Mouse (Mus musculus) lung, embryonic 14.5 days (tissue): ENCODE data around the gene Slc35c2. TPM values are rescaled to one million over a fixed set of nuclear protein-coding genes. Genes with fewer than 3 reads are reported as not detected.
A peak's percentile ranks its signal among the peaks of the same experiment; 100 is the strongest.

Source experiments
- ATAC-seq: fragments of 200-750 bp; cut with Nextera tagmentation; 2 replicates; pipeline ENCODE4 v1.8.0; 2017; ENCODE audit warnings: mild to moderate bottlenecking, moderate TSS enrichment, moderate library complexity; ENCODE audit not compliant: insufficient read depth
- DNase-seq: peaks from one replicate; pipeline ENCODE4 v3.0.0-alpha.2; 2015
- H3K27ac ChIP-seq: fragments of 300-500 bp; sonication (generic); 2 replicates; pipeline ENCODE4 v1.5.1; 2014; ENCODE audit warnings: low read depth, mild to moderate bottlenecking, moderate library complexity
- H3K27me3 ChIP-seq: fragments of 300-500 bp; sonication (generic); 2 replicates; pipeline ENCODE4 v1.6.1; 2014; ENCODE audit warnings: low read length, control low read depth; ENCODE audit not compliant: insufficient read depth
- H3K36me3 ChIP-seq: fragments of 300-500 bp; sonication (generic); 2 replicates; pipeline ENCODE4 v1.6.1; 2014; ENCODE audit warnings: control low read depth; ENCODE audit not compliant: insufficient read depth
- H3K4me1 ChIP-seq: fragments of 300-500 bp; sonication (generic); 2 replicates; pipeline ENCODE4 v1.6.1; 2014; ENCODE audit warnings: antibody characterized with exemption, control low read depth; ENCODE audit not compliant: insufficient read depth
- H3K4me2 ChIP-seq: fragments of 300-500 bp; sonication (generic); 2 replicates; pipeline ENCODE4 v1.6.1; 2014; ENCODE audit warnings: mild to moderate bottlenecking
- H3K4me3 ChIP-seq: fragments of 300-500 bp; sonication (generic); 2 replicates; pipeline ENCODE4 v1.5.1; 2014; ENCODE audit warnings: low read depth, low read length
- H3K9ac ChIP-seq: fragments of 300-500 bp; sonication (generic); 2 replicates; pipeline ENCODE4 v1.6.1; 2014
- H3K9me3 ChIP-seq: fragments of 300-500 bp; sonication (generic); 2 replicates; pipeline ENCODE4 v1.6.1; 2016; ENCODE audit warnings: low read depth, low read length, control low read depth
- CTCF ChIP-seq: IDR thresholded peaks from 2 replicates; pipeline ENCODE4 v1.5.1; 2016; ENCODE audit warnings: antibody characterized with exemption, low read depth
- WGBS: fragments of 180-500 bp; shearing (Covaris S2); extraction: QIAGEN DNeasy Blood & Tissue Kit; methylation state at CpG from one replicate; pipeline ENCODE4 v1.1.7; 2014; 5-methylcytosine and 5-hydroxymethylcytosine counted together
- polyA plus RNA-seq: library from polyadenylated mRNA; unstranded; fragments of >200 nt; fragmentation: Nextera tagmentation; extraction: Ambion mirVana; gene quantifications from 2 replicates; pipeline ENCODE4 v1.2.1, GENCODE M21; 2014

Gene Slc35c2
- polyA plus RNA-seq, 1 experiment from 2014 or later: 51.9 TPM

- Histone ChIP-seq H3K36me3 (peaks cover 81% of the 10 kb centered on the region), H3K4me1 (no peaks in the 10 kb centered on the region), H3K9ac (no peak overlapping the region), H3K27me3 (no peaks in the 10 kb centered on the region), H3K9me3 (no peaks in the 10 kb centered on the region), H3K4me3 (no peak overlapping the region), H3K4me2 (no peak overlapping the region), H3K27ac (no peak overlapping the region)
- 84% methylated on average over 8 of the region's 8 CpGs for WGBS
- TF ChIP-seq CTCF: no peak
- DNase-seq (no peak), ATAC-seq (no peak)
Measured at GRCm38 (mm10) chr2:165300424-165300823, 12.8 kb upstream of the Slc35c2 start.

- 87% methylated on average over 11 of the region's 11 CpGs for WGBS
Measured at GRCm38 (mm10) chr2:165297429-165297828, 9.8 kb upstream of the Slc35c2 start.

GRCm38 (mm10) chr2:165296571-165296970 lies 8.9 kb upstream of the Slc35c2 start:
- H3K4me2 ChIP-seq: no peak overlapping the region
- H3K27me3 ChIP-seq: no peaks in the 10 kb centered on the region
- no peaks in the 10 kb centered on the region for H3K9me3 ChIP-seq
- no peak for TF ChIP-seq CTCF
- WGBS: 84% methylated on average over 18 of the region's 18 CpGs
- DNase-seq (no peak), ATAC-seq (no peak)
- no peak overlapping the region for H3K4me3 ChIP-seq
- no peak overlapping the region for H3K9ac ChIP-seq
- H3K27ac ChIP-seq: no peak overlapping the region
- H3K4me1 ChIP-seq: no peaks in the 10 kb centered on the region
- H3K36me3 ChIP-seq: peaks cover 84% of the 10 kb centered on the region

More at GRCm38 (mm10) chr2:165297429-165297828, 9.8 kb upstream of the Slc35c2 start:
- H3K36me3 ChIP-seq: peaks cover 84% of the 10 kb centered on the region
- H3K27me3 ChIP-seq: no peaks in the 10 kb centered on the region
- H3K4me2 ChIP-seq: no peak overlapping the region
- H3K9ac ChIP-seq: no peak overlapping the region
- H3K4me3 ChIP-seq: no peak overlapping the region
- H3K9me3 ChIP-seq: no peaks in the 10 kb centered on the region
- no peak for TF ChIP-seq CTCF
- no peaks in the 10 kb centered on the region for H3K4me1 ChIP-seq
- DNase-seq: no peak
- ATAC-seq: no peak
- H3K27ac ChIP-seq: no peak overlapping the region

GRCm38 (mm10) chr2:165288315-165289031 lies 804 bp upstream of the Slc35c2 start:
- Histone ChIP-seq H3K9ac (peak overlapping the region; percentile 73), H3K4me1 (peaks cover 3% of the 10 kb centered on the region; the same call in 1 of the 2 replicates), H3K27ac (peak overlapping the region; percentile 19), H3K9me3 (no peaks in the 10 kb centered on the region), H3K27me3 (no peaks in the 10 kb centered on the region), H3K4me2 (peak overlapping the region; percentile 91), H3K4me3 (peak overlapping the region; percentile 84), H3K36me3 (peaks cover 35% of the 10 kb centered on the region)
- ATAC-seq (peak; percentile 73), DNase-seq (peak; percentile 74)
- TF ChIP-seq CTCF: no peak
- WGBS: 59% methylated on average over 18 of the region's 18 CpGs

- no peak overlapping the region for H3K27ac ChIP-seq
- peaks cover 25% of the 10 kb centered on the region; the same call in 1 of the 2 replicates for H3K36me3 ChIP-seq
- 55% methylated on average over 18 of the region's 18 CpGs for WGBS
- H3K9me3 ChIP-seq: no peaks in the 10 kb centered on the region
- DNase-seq (no peak), ATAC-seq (no peak)
- peak overlapping the region; percentile 91 for H3K4me2 ChIP-seq
- no peaks in the 10 kb centered on the region for H3K27me3 ChIP-seq
- peak overlapping the region; percentile 84 for H3K4me3 ChIP-seq
- no peak for TF ChIP-seq CTCF
- peak overlapping the region; percentile 73 for H3K9ac ChIP-seq
- H3K4me1 ChIP-seq: peaks cover 3% of the 10 kb centered on the region; the same call in 1 of the 2 replicates
Measured at GRCm38 (mm10) chr2:165286361-165287201, 1.1 kb downstream of the Slc35c2 start.

- Histone ChIP-seq H3K4me2 (no peak overlapping the region), H3K4me3 (no peak overlapping the region), H3K9me3 (no peaks in the 10 kb centered on the region), H3K4me1 (peaks cover 3% of the 10 kb centered on the region; the same call in 1 of the 2 replicates), H3K27ac (no peak overlapping the region), H3K36me3 (peaks cover 25% of the 10 kb centered on the region; the same call in 1 of the 2 replicates), H3K27me3 (no peaks in the 10 kb centered on the region), H3K9ac (no peak overlapping the region)
- DNase-seq: no peak
- no peak for ATAC-seq
- no peak for TF ChIP-seq CTCF
- WGBS: 87% methylated on average over 8 of the region's 8 CpGs
Measured at GRCm38 (mm10) chr2:165285621-165286020, 2.0 kb downstream of the Slc35c2 start.

- WGBS: 64% methylated on average over 3 of the region's 3 CpGs
- no peak overlapping the region for H3K9ac ChIP-seq
- DNase-seq (no peak), ATAC-seq (no peak)
- H3K27me3 ChIP-seq: no peaks in the 10 kb centered on the region
- H3K27ac ChIP-seq: no peak overlapping the region
- H3K36me3 ChIP-seq: peaks cover 19% of the 10 kb centered on the region; the same call in 1 of the 2 replicates
- H3K4me1 ChIP-seq: peaks cover 3% of the 10 kb centered on the region; the same call in 1 of the 2 replicates
- H3K4me2 ChIP-seq: no peak overlapping the region
- H3K4me3 ChIP-seq: no peak overlapping the region
- H3K9me3 ChIP-seq: no peaks in the 10 kb centered on the region
- no peak for TF ChIP-seq CTCF
Measured at GRCm38 (mm10) chr2:165285034-165285433, 2.6 kb downstream of the Slc35c2 start.
